In genomic region chr3:38918926-38919325, GRCm38 (mm10) we compare ENCODE assay signal across 10 mouse cellular contexts. TPM values are rescaled to one million over a fixed set of nuclear protein-coding genes. Genes with fewer than 3 reads are reported as not detected.
DNase-seq lines count a peak whose midpoint lies in the region; ATAC-seq and TF ChIP-seq lines count a peak whose summit lies in the region.
"Had no signal": no experiment of that assay in that cellular context is flagged by ENCODE, and none has a peak within 500 bp of the region (broad histone marks: within the 10 kb centered on the region; RNA-seq: fewer than 3 reads in every experiment).

No protein-coding gene starts in this region.

- TF ChIP-seq CTCF in forebrain, postnatal 0 days (IDR thresholded peaks at IDR 0.05; ENCODE audit: low read depth) = no peak

- ATAC-seq in forebrain, postnatal 0 days = peak; percentile 62
- no peak for ATAC-seq in forebrain, embryonic 13.5 days
- ATAC-seq in kidney, embryonic 15.5 days (replicated peaks; ENCODE audit: low FRiP score) = no peak

- no peak overlapping the region for H3K4me3 ChIP-seq in forebrain, postnatal 0 days (ENCODE audit: low read depth, low read length)
- no peak overlapping the region for H3K4me3 ChIP-seq in forebrain, embryonic 13.5 days
- no peak overlapping the region for H3K4me3 ChIP-seq in kidney, embryonic 15.5 days (replicated peaks)
- H3K4me3 ChIP-seq: limb, embryonic 12.5 days had no signal

- H3K27me3 ChIP-seq in forebrain, postnatal 0 days (ENCODE audit: insufficient read depth, low read length) = no peaks in the 10 kb centered on the region
- H3K27me3 ChIP-seq in forebrain, embryonic 13.5 days = no peaks in the 10 kb centered on the region
- no peaks in the 10 kb centered on the region for H3K27me3 ChIP-seq in kidney, embryonic 15.5 days
- H3K27me3 ChIP-seq: limb, embryonic 12.5 days had no signal

- 0 out of 2 replicates have a peak, but pooled peaks cover 4% of the 10 kb centered on the region for H3K4me1 ChIP-seq in forebrain, postnatal 0 days (ENCODE audit: insufficient read depth)
- peaks cover 11% of the 10 kb centered on the region for H3K4me1 ChIP-seq in forebrain, embryonic 13.5 days
- peaks cover 44% of the 10 kb centered on the region for H3K4me1 ChIP-seq in kidney, embryonic 15.5 days

- DNase-seq in forebrain, postnatal 0 days = no peak
- DNase-seq in kidney, adult 18-20 months = no peak
- peak; percentile 39 to 54 for DNase-seq in right cerebral cortex, postnatal 10 days (ENCODE audit: low spot score in 2 of 2)
- DNase-seq in right cerebral cortex, postnatal 36 days (ENCODE audit: low spot score in 2 of 2) = no peak
- no peak for DNase-seq in gastrocnemius, postnatal 10 days
- DNase-seq in layer of hippocampus, adult 18-20 months (ENCODE audit: low spot score in 2 of 2) = no peak
- DNase-seq: lung, postnatal 36 days had no signal

- no peak overlapping the region for H3K27ac ChIP-seq in forebrain, postnatal 0 days (ENCODE audit: low read depth, low read length)
- no peak overlapping the region for H3K27ac ChIP-seq in forebrain, embryonic 13.5 days
- H3K27ac ChIP-seq in kidney, embryonic 15.5 days = peak overlapping the region; percentile 65
- H3K27ac ChIP-seq: limb, embryonic 12.5 days had no signal

- no peaks in the 10 kb centered on the region for H3K9me3 ChIP-seq in forebrain, postnatal 0 days (ENCODE audit: low read length)
- H3K9me3 ChIP-seq in forebrain, embryonic 13.5 days (replicated peaks) = 0 out of 2 replicates have a peak, but pooled peaks cover 4% of the 10 kb centered on the region
- H3K9me3 ChIP-seq in kidney, embryonic 15.5 days (replicated peaks) = no peaks in the 10 kb centered on the region
- H3K9me3 ChIP-seq: limb, embryonic 12.5 days had no signal

- H3K9ac ChIP-seq in forebrain, postnatal 0 days = no peak overlapping the region
- no peak overlapping the region for H3K9ac ChIP-seq in forebrain, embryonic 13.5 days
- no peak overlapping the region for H3K9ac ChIP-seq in kidney, embryonic 15.5 days
- H3K9ac ChIP-seq: limb, embryonic 12.5 days had no signal

- H3K4me2 ChIP-seq in forebrain, postnatal 0 days (ENCODE audit: low read depth) = no peak overlapping the region
- no peak overlapping the region for H3K4me2 ChIP-seq in forebrain, embryonic 13.5 days
- H3K4me2 ChIP-seq in kidney, embryonic 15.5 days = no peak overlapping the region
- H3K4me2 ChIP-seq: limb, embryonic 12.5 days had no signal

- no peaks in the 10 kb centered on the region for H3K36me3 ChIP-seq in forebrain, postnatal 0 days (ENCODE audit: insufficient read depth)
- H3K36me3 ChIP-seq in forebrain, embryonic 13.5 days (ENCODE audit: poor library complexity, severe bottlenecking) = no peaks in the 10 kb centered on the region
- no peaks in the 10 kb centered on the region for H3K36me3 ChIP-seq in kidney, embryonic 15.5 days

- WGBS in forebrain, postnatal 0 days = 25% methylated on average over 2 of the region's 2 CpGs
- 44% methylated on average over 2 of the region's 2 CpGs for WGBS in forebrain, embryonic 13.5 days
- 63% methylated on average over 2 of the region's 2 CpGs for WGBS in kidney, embryonic 15.5 days

RNA-seq across cellular contexts. Expression of gene Fat4, which starts 32.2 kb away (rescaled TPM):
- 49.6 and 62.6 TPM in 2 replicates for total RNA-seq in forebrain, postnatal 0 days (2014; rRNA removed)
- polyA plus RNA-seq in forebrain, postnatal 0 days (2015; fragmentation: Nextera tagmentation; extraction: Ambion mirVana) = 3.2 and 4.3 TPM in 2 replicates
- polyA plus RNA-seq in forebrain, embryonic 13.5 days (2015; fragmentation: Nextera tagmentation; extraction: Ambion mirVana) = 9.7 TPM in 2 replicates
- polyA plus RNA-seq in kidney, embryonic 15.5 days (2015; fragmentation: Nextera tagmentation; extraction: Ambion mirVana) = 6.9 and 8.2 TPM in 2 replicates
- 10 to 100 TPM; 17.2 to 23.6 TPM for total RNA-seq in gastrocnemius, postnatal 10 days (2021)
- total RNA-seq in layer of hippocampus, adult 18-20 months (2021) = 10 to 100 TPM; 24.1 to 28.5 TPM

Comparison
In these comparisons a context has a peak if more than half of its experiments do, and no peak if none do; other contexts are left out.
1. DNase-seq: peak in right cerebral cortex, postnatal 10 days (2 of 2); none in forebrain, postnatal 0 days (single experiment), kidney, adult 18-20 months (single experiment), right cerebral cortex, postnatal 36 days (0 of 2), gastrocnemius, postnatal 10 days (single experiment) and layer of hippocampus, adult 18-20 months (0 of 2).